Mouse (Mus musculus): ENCODE measurements around the gene Sfxn5. TPM values are rescaled to one million over a fixed set of nuclear protein-coding genes. Genes with fewer than 3 reads are reported as not detected.

The Sfxn5 gene
- polyA plus RNA-seq, 1 experiment from 2014 or later, result 5.6 TPM

DNA sequence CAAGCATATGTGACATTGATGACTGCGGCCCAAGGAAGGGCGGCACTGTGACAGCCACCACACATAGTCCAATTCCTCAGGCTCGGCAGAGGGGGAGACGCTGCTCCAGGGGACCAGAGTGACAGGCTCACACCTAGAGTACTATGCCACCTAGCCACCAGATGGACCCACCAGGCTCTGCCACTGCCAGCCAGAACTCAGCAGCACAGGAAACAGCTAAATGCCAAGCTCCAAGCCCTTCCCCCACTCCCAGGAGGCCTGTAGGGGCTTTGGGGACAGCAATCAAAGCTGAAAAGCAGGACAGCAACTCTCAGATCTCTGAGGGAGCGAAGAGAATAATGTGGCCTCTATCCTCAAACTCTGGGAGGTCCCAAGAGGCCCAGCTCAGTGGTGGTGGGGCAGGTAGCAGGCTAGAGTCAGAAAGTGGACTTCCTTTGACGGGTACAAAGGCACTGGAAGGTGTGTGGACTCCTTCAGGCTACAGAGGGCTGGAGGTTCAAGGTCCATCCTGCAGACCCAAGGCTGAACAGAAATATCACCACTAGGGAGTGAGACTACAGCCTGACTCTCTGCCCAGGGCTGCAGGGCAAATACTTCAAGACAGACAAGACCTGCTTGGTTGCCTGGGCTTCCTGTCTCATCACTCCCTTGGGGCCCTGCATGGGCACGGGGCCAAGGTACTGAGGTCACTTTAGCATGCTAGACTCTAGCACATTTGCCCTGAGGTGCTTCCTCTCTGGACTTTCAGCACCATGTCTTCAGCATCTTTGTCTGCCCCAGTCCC is 37.6 kb downstream of the Sfxn5 start:
- Histone ChIP-seq H3K27ac (ENCODE audit: low read depth, low read length) (no peak overlapping the region), H3K4me1 (ENCODE audit: control insufficient read depth, insufficient read depth, low read length) (peaks cover 8% of the 10 kb centered on the region), H3K4me2 (no peak overlapping the region), H3K36me3 (ENCODE audit: control insufficient read depth, insufficient read depth, low read length) (no peaks in the 10 kb centered on the region), H3K27me3 (ENCODE audit: control insufficient read depth, insufficient read depth, low read length) (no peaks in the 10 kb centered on the region), H3K9me3 (replicated peaks; ENCODE audit: control insufficient read depth, low read length) (no peaks in the 10 kb centered on the region), H3K9ac (ENCODE audit: low read depth, low read length) (no peak overlapping the region), H3K4me3 (ENCODE audit: low read depth, low read length) (no peak overlapping the region)
- 69% methylated on average over 7 of the region's 7 CpGs for WGBS (ENCODE audit: insufficient replicate concordance)
- 0 out of 2 replicates have a peak, but pooled peaks have one; percentile 7 for ATAC-seq (replicated peaks; ENCODE audit: insufficient number of reproducible peaks, low FRiP score, low TSS enrichment)

DNA sequence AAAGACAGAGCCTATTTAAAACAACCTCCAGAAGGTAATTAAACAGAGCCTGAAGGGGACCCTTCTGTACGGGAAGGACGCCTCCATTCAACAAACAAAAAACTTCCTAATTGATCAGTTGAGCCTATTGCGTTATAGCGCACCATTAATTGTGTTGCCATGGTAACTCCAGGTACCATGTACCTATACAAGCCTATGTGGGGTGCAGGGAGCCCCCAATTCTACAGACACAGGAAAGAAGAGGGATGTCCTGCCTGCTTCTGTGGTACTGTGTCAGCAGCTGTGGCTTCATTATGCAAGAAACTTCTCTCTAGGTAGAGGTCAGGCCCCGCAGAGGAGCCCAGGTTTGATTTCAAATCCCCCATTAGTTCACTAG is 39.2 kb downstream of the Sfxn5 start:
- peaks cover 8% of the 10 kb centered on the region for H3K4me1 ChIP-seq (ENCODE audit: control insufficient read depth, insufficient read depth, low read length)
- H3K27me3 ChIP-seq (ENCODE audit: control insufficient read depth, insufficient read depth, low read length), result no peaks in the 10 kb centered on the region
- H3K9ac ChIP-seq (ENCODE audit: low read depth, low read length), result no peak overlapping the region
- no peak overlapping the region for H3K4me3 ChIP-seq (ENCODE audit: low read depth, low read length)
- H3K36me3 ChIP-seq (ENCODE audit: control insufficient read depth, insufficient read depth, low read length), result no peaks in the 10 kb centered on the region
- no peaks in the 10 kb centered on the region for H3K9me3 ChIP-seq (replicated peaks; ENCODE audit: control insufficient read depth, low read length)
- 79% methylated on average over 5 of the region's 5 CpGs for WGBS (ENCODE audit: insufficient replicate concordance)
- no peak for ATAC-seq (replicated peaks; ENCODE audit: insufficient number of reproducible peaks, low FRiP score, low TSS enrichment)
- no peak overlapping the region for H3K27ac ChIP-seq (ENCODE audit: low read depth, low read length)
- H3K4me2 ChIP-seq, result no peak overlapping the region

DNA sequence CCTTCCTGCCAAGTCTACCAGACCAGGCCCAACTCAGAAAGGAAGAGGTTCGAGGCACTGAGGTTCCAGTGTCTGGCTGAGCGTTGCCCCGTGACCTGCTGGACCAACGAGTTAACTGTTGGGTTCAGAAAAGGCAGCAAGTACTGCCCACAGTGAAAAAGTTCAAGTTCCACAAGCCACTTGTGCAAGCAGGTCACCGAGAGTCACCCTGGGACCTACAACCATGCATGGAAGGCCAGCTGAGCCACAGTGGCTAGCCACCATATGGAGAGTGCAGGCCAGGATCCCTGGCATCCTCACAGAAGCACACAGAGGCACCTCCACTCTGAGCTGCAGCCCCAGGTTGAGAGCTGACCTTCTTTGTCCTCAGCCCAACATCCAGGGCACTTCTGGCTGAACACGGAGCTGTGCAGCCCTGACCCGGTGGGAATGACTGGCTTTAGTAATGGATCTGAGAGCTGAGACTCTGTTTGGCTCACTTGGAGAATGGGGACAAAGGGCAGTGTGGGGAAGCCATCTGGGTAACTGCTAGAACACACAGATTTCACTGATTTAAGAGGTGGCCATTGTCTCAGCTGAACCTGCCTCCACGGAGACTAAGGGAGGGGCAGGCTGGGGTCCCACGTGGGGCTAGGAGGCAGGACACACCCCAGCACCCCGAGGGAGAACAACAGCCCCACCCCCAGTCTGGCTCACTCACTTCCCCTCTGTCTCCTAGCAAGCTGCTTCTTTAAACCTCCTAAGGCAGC is 39.8 kb downstream of the Sfxn5 start:
- H3K36me3 ChIP-seq (ENCODE audit: control insufficient read depth, insufficient read depth, low read length), result no peaks in the 10 kb centered on the region
- peaks cover 8% of the 10 kb centered on the region for H3K4me1 ChIP-seq (ENCODE audit: control insufficient read depth, insufficient read depth, low read length)
- no peak overlapping the region for H3K27ac ChIP-seq (ENCODE audit: low read depth, low read length)
- H3K9me3 ChIP-seq (replicated peaks; ENCODE audit: control insufficient read depth, low read length), result no peaks in the 10 kb centered on the region
- H3K4me3 ChIP-seq (ENCODE audit: low read depth, low read length), result no peak overlapping the region
- no peak overlapping the region for H3K9ac ChIP-seq (ENCODE audit: low read depth, low read length)
- no peaks in the 10 kb centered on the region for H3K27me3 ChIP-seq (ENCODE audit: control insufficient read depth, insufficient read depth, low read length)
- no peak for ATAC-seq (replicated peaks; ENCODE audit: insufficient number of reproducible peaks, low FRiP score, low TSS enrichment)
- 55% methylated on average over 10 of the region's 10 CpGs for WGBS (ENCODE audit: insufficient replicate concordance)
- H3K4me2 ChIP-seq, result no peak overlapping the region

DNA sequence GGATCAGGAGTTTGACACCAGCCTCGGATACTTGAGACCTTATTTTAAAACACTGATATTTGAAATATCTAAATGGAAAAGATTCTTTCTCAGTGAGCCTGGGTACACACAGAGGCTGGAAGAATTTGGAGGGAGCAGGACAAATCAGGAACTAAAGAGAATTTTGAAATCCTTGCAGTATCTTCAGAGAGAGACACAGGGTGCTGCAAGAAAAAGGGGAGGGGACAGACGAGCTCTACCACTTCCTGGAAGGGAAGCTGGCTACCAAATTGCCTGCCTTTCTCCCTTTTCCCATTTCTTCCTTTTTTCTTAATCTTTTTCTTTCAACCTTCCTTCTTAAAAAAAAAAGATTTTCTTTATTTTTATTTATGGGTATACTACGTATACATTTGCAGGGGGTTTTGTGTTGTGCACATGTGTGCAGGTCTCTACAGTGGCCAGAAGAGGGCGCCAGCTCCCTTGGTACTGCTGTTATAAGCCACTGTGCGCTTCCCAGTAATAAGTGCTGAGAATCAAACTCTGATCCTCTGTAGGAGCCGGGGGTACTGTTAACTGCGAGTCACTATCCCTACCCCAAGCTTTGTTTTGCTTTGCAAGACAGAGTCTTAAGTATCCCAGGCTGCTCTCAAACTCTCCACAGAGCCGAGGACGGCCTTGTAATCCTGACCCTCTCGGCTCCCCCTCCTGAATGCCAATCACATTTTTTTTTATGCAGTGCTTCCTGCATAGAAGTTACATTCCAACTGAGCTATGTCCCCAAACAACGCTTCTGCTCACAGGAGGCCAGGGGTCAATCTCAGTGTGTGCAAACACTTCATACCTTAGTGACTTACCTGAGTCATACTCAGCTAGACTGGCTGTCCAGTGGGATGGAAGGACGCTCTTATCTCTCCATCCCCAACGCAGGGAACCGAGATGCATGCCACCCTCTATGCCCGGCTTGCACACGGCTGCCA is 42.1 kb downstream of the Sfxn5 start:
- Histone ChIP-seq H3K4me1 (ENCODE audit: control insufficient read depth, insufficient read depth, low read length) (peaks cover 8% of the 10 kb centered on the region), H3K36me3 (ENCODE audit: control insufficient read depth, insufficient read depth, low read length) (no peaks in the 10 kb centered on the region), H3K27me3 (ENCODE audit: control insufficient read depth, insufficient read depth, low read length) (no peaks in the 10 kb centered on the region), H3K9ac (ENCODE audit: low read depth, low read length) (no peak overlapping the region), H3K27ac (ENCODE audit: low read depth, low read length) (no peak overlapping the region), H3K4me2 (no peak overlapping the region), H3K4me3 (ENCODE audit: low read depth, low read length) (no peak overlapping the region), H3K9me3 (replicated peaks; ENCODE audit: control insufficient read depth, low read length) (no peaks in the 10 kb centered on the region)
- ATAC-seq (replicated peaks; ENCODE audit: insufficient number of reproducible peaks, low FRiP score, low TSS enrichment), result no peak
- 83% methylated on average over 16 of the region's 16 CpGs for WGBS (ENCODE audit: insufficient replicate concordance)

DNA sequence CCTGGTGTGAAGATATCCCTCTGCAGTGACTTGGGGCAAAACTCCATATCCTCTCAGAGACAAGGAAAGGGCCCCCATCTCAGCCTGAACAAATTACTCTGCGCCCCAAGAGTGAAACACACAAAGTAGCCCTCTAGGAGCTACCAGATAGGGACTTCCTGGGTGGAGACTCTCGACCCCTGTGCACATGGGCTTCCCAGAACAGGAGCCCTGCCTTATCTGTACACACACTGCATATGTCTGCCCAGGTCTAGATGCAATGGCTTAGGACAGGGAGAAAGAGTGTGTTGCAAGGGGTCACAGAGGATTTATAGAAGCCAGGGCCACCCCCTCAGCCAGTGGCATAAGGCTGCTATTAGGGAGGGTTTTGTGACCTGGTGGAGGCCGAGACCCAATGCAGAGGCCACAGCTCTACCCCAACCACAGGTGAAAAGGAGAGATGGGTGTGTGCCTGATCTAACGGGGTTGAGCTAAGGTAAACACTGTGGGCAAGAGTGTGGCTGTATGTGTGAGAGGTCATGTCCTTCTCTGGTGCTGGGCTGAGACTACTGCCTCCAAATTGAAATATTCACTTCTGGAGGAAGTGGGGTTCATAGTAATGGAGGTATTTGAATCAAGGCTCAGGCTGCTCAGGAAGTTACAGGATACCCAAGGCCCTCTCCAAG is 44.9 kb downstream of the Sfxn5 start:
- H3K9me3 ChIP-seq (replicated peaks; ENCODE audit: control insufficient read depth, low read length), result no peaks in the 10 kb centered on the region
- no peak for ATAC-seq (replicated peaks; ENCODE audit: insufficient number of reproducible peaks, low FRiP score, low TSS enrichment)
- no peak overlapping the region for H3K9ac ChIP-seq (ENCODE audit: low read depth, low read length)
- no peak overlapping the region for H3K4me3 ChIP-seq (ENCODE audit: low read depth, low read length)
- no peaks in the 10 kb centered on the region for H3K27me3 ChIP-seq (ENCODE audit: control insufficient read depth, insufficient read depth, low read length)
- H3K36me3 ChIP-seq (ENCODE audit: control insufficient read depth, insufficient read depth, low read length), result no peaks in the 10 kb centered on the region
- 65% methylated on average over 4 of the region's 4 CpGs for WGBS (ENCODE audit: insufficient replicate concordance)
- H3K4me2 ChIP-seq, result no peak overlapping the region
- H3K4me1 ChIP-seq (ENCODE audit: control insufficient read depth, insufficient read depth, low read length), result no peaks in the 10 kb centered on the region
- H3K27ac ChIP-seq (ENCODE audit: low read depth, low read length), result no peak overlapping the region

DNA sequence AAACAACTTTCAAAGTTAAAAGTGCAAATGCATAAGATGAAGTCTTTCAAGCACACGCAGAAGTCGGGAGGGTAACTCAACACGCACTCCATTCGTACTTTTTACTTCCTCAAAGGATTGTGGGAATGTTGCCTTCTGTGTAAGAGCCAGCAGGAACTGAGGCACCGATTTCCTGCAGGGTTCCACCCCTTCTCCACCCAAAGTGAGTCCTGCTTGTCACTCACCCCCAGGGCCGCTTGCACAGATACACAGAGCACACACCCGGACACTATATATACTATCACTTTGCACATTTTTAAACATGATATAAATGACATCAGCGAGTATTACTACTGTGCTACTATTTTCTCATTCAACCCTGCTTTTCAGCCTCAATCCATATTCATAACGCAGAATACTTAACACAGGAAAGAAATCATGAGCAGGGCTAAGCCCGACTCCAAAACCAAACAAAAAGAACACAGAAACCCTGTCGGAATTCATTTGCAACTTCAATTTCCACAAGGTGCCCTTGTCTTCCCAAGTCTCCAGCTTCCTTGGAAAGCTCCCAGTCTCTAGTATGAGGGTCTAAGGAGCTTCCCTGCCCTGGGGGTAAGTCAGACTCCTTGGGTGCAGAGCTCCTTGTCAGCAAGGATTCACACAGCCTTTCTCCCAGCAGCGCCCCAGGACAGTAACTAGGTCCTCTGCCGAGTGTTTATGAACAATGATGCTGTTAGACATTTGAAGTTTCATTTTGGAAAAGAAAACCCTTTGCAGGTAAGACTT is 46.8 kb downstream of the Sfxn5 start:
- Histone ChIP-seq H3K4me3 (ENCODE audit: low read depth, low read length) (no peak overlapping the region), H3K9ac (ENCODE audit: low read depth, low read length) (no peak overlapping the region), H3K36me3 (ENCODE audit: control insufficient read depth, insufficient read depth, low read length) (no peaks in the 10 kb centered on the region), H3K4me1 (ENCODE audit: control insufficient read depth, insufficient read depth, low read length) (peaks cover 3% of the 10 kb centered on the region; the same call in 1 of the 2 replicates), H3K9me3 (replicated peaks; ENCODE audit: control insufficient read depth, low read length) (no peaks in the 10 kb centered on the region), H3K27ac (ENCODE audit: low read depth, low read length) (no peak overlapping the region), H3K4me2 (no peak overlapping the region), H3K27me3 (ENCODE audit: control insufficient read depth, insufficient read depth, low read length) (no peaks in the 10 kb centered on the region)
- no peak for ATAC-seq (replicated peaks; ENCODE audit: insufficient number of reproducible peaks, low FRiP score, low TSS enrichment)
- 80% methylated on average over 13 of the region's 13 CpGs for WGBS (ENCODE audit: insufficient replicate concordance)

DNA sequence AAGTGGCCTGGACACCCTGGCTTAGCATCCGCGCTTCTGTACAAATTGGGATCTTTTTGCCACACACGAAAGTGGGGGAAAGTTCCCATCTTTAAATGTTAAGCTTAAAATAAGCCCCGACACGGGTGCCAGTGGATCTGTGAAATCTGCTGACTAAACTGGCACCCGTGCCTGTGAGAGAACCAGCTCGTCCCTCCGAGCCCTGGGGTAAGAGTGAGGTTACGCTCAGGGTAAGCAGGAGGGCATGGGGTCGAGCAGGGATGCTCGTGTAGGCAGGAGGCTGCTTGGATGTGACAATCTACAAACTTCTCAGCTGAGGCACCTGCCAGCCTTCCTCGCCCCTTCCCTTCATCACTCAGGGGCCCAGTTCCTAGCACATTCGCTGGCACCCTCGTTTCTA is 52.4 kb downstream of the Sfxn5 start:
- Histone ChIP-seq H3K27ac (ENCODE audit: low read depth, low read length) (no peak overlapping the region), H3K4me3 (ENCODE audit: low read depth, low read length) (no peak overlapping the region), H3K36me3 (ENCODE audit: control insufficient read depth, insufficient read depth, low read length) (no peaks in the 10 kb centered on the region), H3K4me1 (ENCODE audit: control insufficient read depth, insufficient read depth, low read length) (peaks cover 8% of the 10 kb centered on the region; the same call in 1 of the 2 replicates), H3K9me3 (replicated peaks; ENCODE audit: control insufficient read depth, low read length) (no peaks in the 10 kb centered on the region), H3K27me3 (ENCODE audit: control insufficient read depth, insufficient read depth, low read length) (no peaks in the 10 kb centered on the region), H3K4me2 (0 out of 2 replicates have a peak overlapping the region, but pooled peaks have one; percentile 11), H3K9ac (ENCODE audit: low read depth, low read length) (no peak overlapping the region)
- WGBS (ENCODE audit: insufficient replicate concordance), result 66% methylated on average over 14 of the region's 14 CpGs
- no peak for ATAC-seq (replicated peaks; ENCODE audit: insufficient number of reproducible peaks, low FRiP score, low TSS enrichment)

Data from heart, embryonic 11.5 days (tissue).